Mouse (Mus musculus) C2C12 (cell line): ENCODE measurements around the gene Robo3.

Experiments
- CTCF ChIP-seq: IDR thresholded peaks from one replicate; pipeline ENCODE4 v1.5.1; 2011; ENCODE audit not compliant: control insufficient read depth, insufficient read depth, insufficient read length
- MAX ChIP-seq: IDR thresholded peaks from one replicate; pipeline ENCODE4 v1.6.1; 2011; ENCODE audit warnings: mild to moderate bottlenecking, control low read depth
- MYOD1 ChIP-seq: IDR thresholded peaks from one replicate; pipeline ENCODE4 v1.6.1; 2011; ENCODE audit warnings: low read depth; ENCODE audit not compliant: control insufficient read depth, insufficient read length
- MYOG ChIP-seq: IDR thresholded peaks from one replicate; pipeline ENCODE4 v1.6.1; 2011; ENCODE audit not compliant: control insufficient read depth, insufficient read length; ENCODE audit errors: extremely low read depth

DNA sequence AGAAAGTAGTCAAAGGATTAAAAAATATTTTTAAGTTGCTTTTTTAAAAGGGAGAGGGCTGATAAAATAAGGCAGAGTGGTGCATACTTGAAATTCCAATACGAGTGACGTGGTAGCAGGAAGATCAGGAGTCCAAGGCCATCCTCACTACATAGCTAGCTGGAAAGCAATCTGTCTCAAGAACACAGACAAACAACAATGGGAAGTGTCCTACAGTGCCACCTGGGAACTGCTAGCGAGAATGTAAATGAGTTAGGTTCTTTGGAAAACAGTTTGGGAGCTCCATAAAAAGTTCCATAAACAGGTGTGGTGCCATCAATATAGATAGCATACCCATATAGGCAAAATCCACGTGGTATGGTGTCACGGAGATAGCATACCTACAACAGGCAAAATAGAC, 67.3 kb downstream of the Robo3 start:
- TF ChIP-seq CTCF (no peak), MYOG (no peak), MYOD1 (no peak), MAX (no peak)
